Mouse (Mus musculus): ENCODE results near the gene Clptm1l. TPM values are rescaled to one million over a fixed set of nuclear protein-coding genes. Genes with fewer than 3 reads are reported as not detected.
A peak's percentile ranks its signal among the peaks of the same experiment; 100 is the strongest.

Gene Clptm1l
- total RNA-seq, 2 experiments from 2014 or later: 115 to 123 TPM

- H3K27ac ChIP-seq: no peak overlapping the region
- intact Hi-C loops (cut with DNase I): loop anchor here (2.0 to 5.0 kb wide), 2 partner anchors 114 to 199 kb away; no protein-coding TSS in a partner anchor
- DNase-seq (ENCODE audit: extremely low spot score in 1 of 2, low spot score in 2 of 2): peak in 1 of 2 experiments; percentile 42
- TF ChIP-seq CTCF (IDR thresholded peaks at IDR 0.05): no peak
- peak overlapping the region; percentile 58 for H3K4me3 ChIP-seq
These were observed 22.6 kb downstream of the Clptm1l start for GRCm38 (mm10) chr13:73626410-73626744.

- peak within 1 kb of the TSS; percentile 58 for H3K4me3 ChIP-seq
- intact Hi-C loops (cut with DNase I): loop anchor here (2.0 to 5.0 kb wide), 2 partner anchors 114 to 200 kb away; no protein-coding TSS in a partner anchor
- peak; percentile 52 for TF ChIP-seq CTCF (IDR thresholded peaks at IDR 0.05)
- peak in 1 of 2 experiments; percentile 40 for DNase-seq (ENCODE audit: extremely low spot score in 1 of 2, low spot score in 2 of 2)
- no peak within 1 kb of the TSS for H3K27ac ChIP-seq
These were observed 23.1 kb downstream of the Clptm1l start, which contains the start of gene Tert for GRCm38 (mm10) chr13:73626745-73627549. Gene Tert, plus strand, starts transcription at chr13:73626911.

GRCm38 (mm10) chr13:73628586-73629113, 24.8 kb downstream of the Clptm1l start:
- TF ChIP-seq CTCF (IDR thresholded peaks at IDR 0.05): no peak
- no peak for DNase-seq (ENCODE audit: extremely low spot score in 1 of 2, low spot score in 2 of 2)
- Histone ChIP-seq H3K27ac (no peak overlapping the region), H3K4me3 (no peak overlapping the region)
- intact Hi-C loops (cut with DNase I): loop anchor here (5.0 kb wide), 1 partner anchor 201 kb away; no protein-coding TSS in a partner anchor

- DNase-seq (ENCODE audit: extremely low spot score in 1 of 2, low spot score in 2 of 2): no peak
- intact Hi-C loops (cut with DNase I): no loop called here
- TF ChIP-seq CTCF (IDR thresholded peaks at IDR 0.05): peak; percentile 32
- H3K27ac ChIP-seq: no peak overlapping the region
- H3K4me3 ChIP-seq: no peak overlapping the region
These were observed 28.0 kb downstream of the Clptm1l start for GRCm38 (mm10) chr13:73631837-73632236.

- intact Hi-C loops (cut with DNase I): no loop called here
- no peak for DNase-seq (ENCODE audit: extremely low spot score in 1 of 2, low spot score in 2 of 2)
- no peak for TF ChIP-seq CTCF (IDR thresholded peaks at IDR 0.05)
- Histone ChIP-seq H3K27ac (no peak overlapping the region), H3K4me3 (no peak overlapping the region)
These were observed 34.0 kb downstream of the Clptm1l start for GRCm38 (mm10) chr13:73637826-73638225.

- DNase-seq (ENCODE audit: extremely low spot score in 1 of 2, low spot score in 2 of 2): no peak
- intact Hi-C loops (cut with DNase I): no loop called here
- no peak for TF ChIP-seq CTCF (IDR thresholded peaks at IDR 0.05)
- Histone ChIP-seq H3K4me3 (no peak overlapping the region), H3K27ac (no peak overlapping the region)
These were observed 37.5 kb downstream of the Clptm1l start for GRCm38 (mm10) chr13:73641296-73641695.

GRCm38 (mm10) chr13:73646397-73647087, 42.7 kb downstream of the Clptm1l start:
- peak; percentile 84 for TF ChIP-seq CTCF (IDR thresholded peaks at IDR 0.05)
- intact Hi-C loops (cut with DNase I): loop anchor here (1.0 to 5.0 kb wide), 4 partner anchors 46 to 261 kb away; no protein-coding TSS in a partner anchor
- no peak overlapping the region for H3K27ac ChIP-seq
- no peak overlapping the region for H3K4me3 ChIP-seq
- DNase-seq (ENCODE audit: extremely low spot score in 1 of 2, low spot score in 2 of 2): peak; percentile 57 to 64

- Histone ChIP-seq H3K27ac (no peak overlapping the region), H3K4me3 (no peak overlapping the region)
- TF ChIP-seq CTCF (IDR thresholded peaks at IDR 0.05): no peak
- intact Hi-C loops (cut with DNase I): no loop called here
- no peak for DNase-seq (ENCODE audit: extremely low spot score in 1 of 2, low spot score in 2 of 2)
These were observed 49.5 kb downstream of the Clptm1l start for GRCm38 (mm10) chr13:73653266-73653665.

GRCm38 (mm10) chr13:73654976-73655375, 51.2 kb downstream of the Clptm1l start:
- Histone ChIP-seq H3K4me3 (no peak overlapping the region), H3K27ac (no peak overlapping the region)
- DNase-seq (ENCODE audit: extremely low spot score in 1 of 2, low spot score in 2 of 2): no peak
- TF ChIP-seq CTCF (IDR thresholded peaks at IDR 0.05): no peak
- intact Hi-C loops (cut with DNase I): no loop called here

- no peak for DNase-seq (ENCODE audit: extremely low spot score in 1 of 2, low spot score in 2 of 2)
- no peak for TF ChIP-seq CTCF (IDR thresholded peaks at IDR 0.05)
- no peak overlapping the region for H3K4me3 ChIP-seq
- intact Hi-C loops (cut with DNase I): no loop called here
- no peak overlapping the region for H3K27ac ChIP-seq
These were observed 55.1 kb downstream of the Clptm1l start for GRCm38 (mm10) chr13:73658953-73659352.

- no peak for TF ChIP-seq CTCF (IDR thresholded peaks at IDR 0.05)
- intact Hi-C loops (cut with DNase I): no loop called here
- H3K27ac ChIP-seq: no peak overlapping the region
- DNase-seq (ENCODE audit: extremely low spot score in 1 of 2, low spot score in 2 of 2): no peak
- H3K4me3 ChIP-seq: no peak overlapping the region
These were observed 56.4 kb downstream of the Clptm1l start for GRCm38 (mm10) chr13:73660163-73660695.

Other genes with a start within 250 kb of the Clptm1l start
- gene Lpcat1, start 136.8 kb upstream of the Clptm1l start, total RNA-seq (2021): 10 to 100 TPM; 40.8 to 47.2 TPM
- under 1 TPM in 1 of 2 experiments, not detected in 1; 0.12 TPM for gene Slc6a3, start 67.3 kb upstream of the Clptm1l start, total RNA-seq (2021)
- gene Tert, start 22.9 kb downstream of the Clptm1l start, total RNA-seq (2021): 1 to 10 TPM; 4.1 to 4.4 TPM
- gene Slc6a18, start 74.0 kb downstream of the Clptm1l start, total RNA-seq (2021): not detected
- gene Slc6a19, start 100.9 kb downstream of the Clptm1l start, total RNA-seq (2021): under 1 TPM in 1 of 2 experiments, not detected in 1; 0.16 TPM
- gene Slc12a7, start 129.1 kb downstream of the Clptm1l start, total RNA-seq (2021): 1 to 10 TPM; 2.4 to 4.8 TPM
- 1 to 10 TPM; 3.3 TPM for gene Nkd2, start 243.6 kb downstream of the Clptm1l start, total RNA-seq (2021)